Mouse (Mus musculus) stomach, postnatal 0 days (tissue): Measurements from ENCODE around the gene Pax3.

ENCODE experiments used
- CTCF ChIP-seq: IDR thresholded peaks from 2 replicates; pipeline ENCODE4 v1.5.1; 2016; ENCODE audit warnings: antibody characterized with exemption, low read depth, mild to moderate bottlenecking, moderate library complexity
- EP300 ChIP-seq: optimal IDR thresholded peaks from 2 replicates; pipeline ENCODE3; 2016; ENCODE audit warnings: antibody characterized with exemption

DNA sequence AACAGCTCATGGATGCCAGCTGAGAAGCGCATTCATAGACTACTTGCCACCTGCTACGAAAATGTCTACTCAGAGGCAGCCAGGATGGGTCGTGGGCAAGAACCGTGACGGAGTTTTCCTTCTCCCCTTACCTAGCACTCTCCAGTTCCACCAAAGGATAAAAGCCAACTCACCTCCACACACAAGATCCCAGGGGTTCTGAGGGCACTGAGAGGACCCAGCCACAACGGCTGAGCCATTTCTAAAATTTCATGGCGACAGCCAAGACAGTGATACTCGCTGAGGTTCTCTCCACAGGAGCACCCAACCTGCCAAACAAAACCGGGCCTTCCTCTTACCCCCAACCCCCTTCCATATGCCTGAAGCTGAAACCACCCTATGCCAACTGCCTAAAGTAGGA, 2.3 kb upstream of the Pax3 start:
- TF ChIP-seq CTCF: no peak
- TF ChIP-seq EP300: no peak
